Mouse (Mus musculus): ENCODE measurements around the gene Rai14.

GRCm38 (mm10) chr15:10760006-10760405, 45.6 kb upstream of the Rai14 start:
- TF ChIP-seq POLR2A (IDR thresholded peaks at IDR 0.05; ENCODE audit: low read depth, low read length), result no peak
- TF ChIP-seq CTCF (IDR thresholded peaks at IDR 0.05; ENCODE audit: extremely low read depth, insufficient read length, insufficient replicate concordance, low read depth, low read length), result no peak

Data from small intestine, adult 2 months (tissue).